Mouse (Mus musculus): ENCODE data around the gene Tagap. TPM values are rescaled to one million over a fixed set of nuclear protein-coding genes. Genes with fewer than 3 reads are reported as not detected.

Gene Tagap
- polyA plus RNA-seq, 1 experiment from 2014 or later, result 0.43 TPM

GRCm38 (mm10) chr17:7904992-7905391, 20.8 kb upstream of the Tagap start:
- ATAC-seq, result no peak
- H3K9ac ChIP-seq (replicated peaks; ENCODE audit: low read depth, low read length), result no peak overlapping the region
- 40% methylated on average over 2 of the region's 2 CpGs for WGBS

GRCm38 (mm10) chr17:7905936-7906685, 19.7 kb upstream of the Tagap start:
- no peak for ATAC-seq
- 33% methylated on average over 4 of the region's 4 CpGs for WGBS
- Histone ChIP-seq H3K36me3 (ENCODE audit: control insufficient read depth, insufficient read depth) (no peaks in the 10 kb centered on the region), H3K9ac (replicated peaks; ENCODE audit: low read depth, low read length) (no peak overlapping the region), H3K4me2 (ENCODE audit: low read length) (no peak overlapping the region), H3K27me3 (replicated peaks; ENCODE audit: control insufficient read depth, insufficient read depth, low read length) (no peaks in the 10 kb centered on the region), H3K9me3 (ENCODE audit: control insufficient read depth, low read length) (no peaks in the 10 kb centered on the region), H3K27ac (ENCODE audit: low read length) (no peak overlapping the region), H3K4me3 (replicated peaks; ENCODE audit: low read length) (no peak overlapping the region), H3K4me1 (replicated peaks; ENCODE audit: control insufficient read depth, insufficient read depth, low read length) (peaks cover 5% of the 10 kb centered on the region)

More at GRCm38 (mm10) chr17:7904992-7905391, 20.8 kb upstream of the Tagap start:
- Histone ChIP-seq H3K4me3 (replicated peaks; ENCODE audit: low read length) (no peak overlapping the region), H3K27ac (ENCODE audit: low read length) (no peak overlapping the region), H3K36me3 (ENCODE audit: control insufficient read depth, insufficient read depth) (no peaks in the 10 kb centered on the region), H3K4me1 (replicated peaks; ENCODE audit: control insufficient read depth, insufficient read depth, low read length) (peaks cover 5% of the 10 kb centered on the region), H3K9me3 (ENCODE audit: control insufficient read depth, low read length) (no peaks in the 10 kb centered on the region), H3K27me3 (replicated peaks; ENCODE audit: control insufficient read depth, insufficient read depth, low read length) (no peaks in the 10 kb centered on the region), H3K4me2 (ENCODE audit: low read length) (no peak overlapping the region)

- Histone ChIP-seq H3K9me3 (ENCODE audit: control insufficient read depth, low read length) (no peaks in the 10 kb centered on the region), H3K9ac (replicated peaks; ENCODE audit: low read depth, low read length) (no peak overlapping the region), H3K36me3 (ENCODE audit: control insufficient read depth, insufficient read depth) (no peaks in the 10 kb centered on the region), H3K4me3 (replicated peaks; ENCODE audit: low read length) (no peak overlapping the region), H3K27me3 (replicated peaks; ENCODE audit: control insufficient read depth, insufficient read depth, low read length) (no peaks in the 10 kb centered on the region), H3K4me2 (ENCODE audit: low read length) (no peak overlapping the region), H3K27ac (ENCODE audit: low read length) (no peak overlapping the region), H3K4me1 (replicated peaks; ENCODE audit: control insufficient read depth, insufficient read depth, low read length) (no peaks in the 10 kb centered on the region)
- WGBS, result 77% methylated on average over 2 of the region's 2 CpGs
- no peak for ATAC-seq
Observed at GRCm38 (mm10) chr17:7914596-7915227, 11.1 kb upstream of the Tagap start.

GRCm38 (mm10) chr17:7915791-7916190, 10.0 kb upstream of the Tagap start:
- ATAC-seq, result no peak
- WGBS, result 81% methylated on average over 9 of the region's 9 CpGs
- H3K9me3 ChIP-seq (ENCODE audit: control insufficient read depth, low read length), result no peaks in the 10 kb centered on the region

GRCm38 (mm10) chr17:7916782-7917574, 8.8 kb upstream of the Tagap start:
- WGBS, result 85% methylated on average over 12 of the region's 12 CpGs
- Histone ChIP-seq H3K4me2 (ENCODE audit: low read length) (no peak overlapping the region), H3K36me3 (ENCODE audit: control insufficient read depth, insufficient read depth) (no peaks in the 10 kb centered on the region), H3K9ac (replicated peaks; ENCODE audit: low read depth, low read length) (no peak overlapping the region), H3K27ac (ENCODE audit: low read length) (no peak overlapping the region), H3K4me3 (replicated peaks; ENCODE audit: low read length) (no peak overlapping the region), H3K27me3 (replicated peaks; ENCODE audit: control insufficient read depth, insufficient read depth, low read length) (no peaks in the 10 kb centered on the region), H3K9me3 (ENCODE audit: control insufficient read depth, low read length) (no peaks in the 10 kb centered on the region), H3K4me1 (replicated peaks; ENCODE audit: control insufficient read depth, insufficient read depth, low read length) (no peaks in the 10 kb centered on the region)
- ATAC-seq, result no peak

More at GRCm38 (mm10) chr17:7915791-7916190, 10.0 kb upstream of the Tagap start:
- Histone ChIP-seq H3K4me1 (replicated peaks; ENCODE audit: control insufficient read depth, insufficient read depth, low read length) (no peaks in the 10 kb centered on the region), H3K27ac (ENCODE audit: low read length) (no peak overlapping the region), H3K36me3 (ENCODE audit: control insufficient read depth, insufficient read depth) (no peaks in the 10 kb centered on the region), H3K4me3 (replicated peaks; ENCODE audit: low read length) (no peak overlapping the region), H3K4me2 (ENCODE audit: low read length) (no peak overlapping the region), H3K9ac (replicated peaks; ENCODE audit: low read depth, low read length) (no peak overlapping the region), H3K27me3 (replicated peaks; ENCODE audit: control insufficient read depth, insufficient read depth, low read length) (no peaks in the 10 kb centered on the region)

GRCm38 (mm10) chr17:7918355-7918754, 7.4 kb upstream of the Tagap start:
- Histone ChIP-seq H3K9me3 (ENCODE audit: control insufficient read depth, low read length) (no peaks in the 10 kb centered on the region), H3K9ac (replicated peaks; ENCODE audit: low read depth, low read length) (no peak overlapping the region), H3K36me3 (ENCODE audit: control insufficient read depth, insufficient read depth) (no peaks in the 10 kb centered on the region), H3K27me3 (replicated peaks; ENCODE audit: control insufficient read depth, insufficient read depth, low read length) (no peaks in the 10 kb centered on the region), H3K4me2 (ENCODE audit: low read length) (no peak overlapping the region), H3K4me1 (replicated peaks; ENCODE audit: control insufficient read depth, insufficient read depth, low read length) (no peaks in the 10 kb centered on the region), H3K4me3 (replicated peaks; ENCODE audit: low read length) (no peak overlapping the region), H3K27ac (ENCODE audit: low read length) (no peak overlapping the region)
- ATAC-seq, result no peak
- WGBS, result 55% methylated on average over 2 of the region's 2 CpGs

GRCm38 (mm10) chr17:7919209-7919608, 6.6 kb upstream of the Tagap start:
- no peaks in the 10 kb centered on the region for H3K36me3 ChIP-seq (ENCODE audit: control insufficient read depth, insufficient read depth)
- no peak for ATAC-seq
- H3K4me1 ChIP-seq (replicated peaks; ENCODE audit: control insufficient read depth, insufficient read depth, low read length), result no peaks in the 10 kb centered on the region
- H3K4me2 ChIP-seq (ENCODE audit: low read length), result no peak overlapping the region
- H3K4me3 ChIP-seq (replicated peaks; ENCODE audit: low read length), result no peak overlapping the region
- H3K27ac ChIP-seq (ENCODE audit: low read length), result no peak overlapping the region
- H3K9me3 ChIP-seq (ENCODE audit: control insufficient read depth, low read length), result no peaks in the 10 kb centered on the region
- no peak overlapping the region for H3K9ac ChIP-seq (replicated peaks; ENCODE audit: low read depth, low read length)
- 86% methylated on average over 2 of the region's 2 CpGs for WGBS
- no peaks in the 10 kb centered on the region for H3K27me3 ChIP-seq (replicated peaks; ENCODE audit: control insufficient read depth, insufficient read depth, low read length)

- H3K36me3 ChIP-seq (ENCODE audit: control insufficient read depth, insufficient read depth), result no peaks in the 10 kb centered on the region
- no peak overlapping the region for H3K9ac ChIP-seq (replicated peaks; ENCODE audit: low read depth, low read length)
- WGBS, result 91% methylated on average over 5 of the region's 5 CpGs
- H3K4me1 ChIP-seq (replicated peaks; ENCODE audit: control insufficient read depth, insufficient read depth, low read length), result no peaks in the 10 kb centered on the region
- no peak overlapping the region for H3K27ac ChIP-seq (ENCODE audit: low read length)
- ATAC-seq, result no peak
- no peak overlapping the region for H3K4me3 ChIP-seq (replicated peaks; ENCODE audit: low read length)
- H3K9me3 ChIP-seq (ENCODE audit: control insufficient read depth, low read length), result no peaks in the 10 kb centered on the region
- no peaks in the 10 kb centered on the region for H3K27me3 ChIP-seq (replicated peaks; ENCODE audit: control insufficient read depth, insufficient read depth, low read length)
- H3K4me2 ChIP-seq (ENCODE audit: low read length), result no peak overlapping the region
Observed at GRCm38 (mm10) chr17:7922564-7922963, 3.2 kb upstream of the Tagap start.

- Histone ChIP-seq H3K36me3 (ENCODE audit: control insufficient read depth, insufficient read depth) (no peaks in the 10 kb centered on the region), H3K27ac (ENCODE audit: low read length) (no peak overlapping the region), H3K9ac (replicated peaks; ENCODE audit: low read depth, low read length) (no peak overlapping the region), H3K4me1 (replicated peaks; ENCODE audit: control insufficient read depth, insufficient read depth, low read length) (no peaks in the 10 kb centered on the region), H3K4me2 (ENCODE audit: low read length) (no peak overlapping the region), H3K9me3 (ENCODE audit: control insufficient read depth, low read length) (no peaks in the 10 kb centered on the region), H3K27me3 (replicated peaks; ENCODE audit: control insufficient read depth, insufficient read depth, low read length) (no peaks in the 10 kb centered on the region), H3K4me3 (replicated peaks; ENCODE audit: low read length) (no peak overlapping the region)
- 91% methylated on average over 13 of the region's 13 CpGs for WGBS
- ATAC-seq, result no peak
Observed at GRCm38 (mm10) chr17:7924185-7924725, 1.5 kb upstream of the Tagap start.
